Mouse (Mus musculus) hindbrain, embryonic 14.5 days (tissue): Measurements from ENCODE around the gene Padi6. TPM values are rescaled to one million over a fixed set of nuclear protein-coding genes. Genes with fewer than 3 reads are reported as not detected.

Experiments used
- ATAC-seq: fragments of 200-750 bp; cut with Nextera tagmentation; 2 replicates; pipeline ENCODE4 v1.8.0; 2017; ENCODE audit warnings: moderate number of reproducible peaks, mild to moderate bottlenecking, moderate TSS enrichment, moderate library complexity; ENCODE audit not compliant: low FRiP score
- DNase-seq: peaks from one replicate; pipeline ENCODE4 v3.0.0-alpha.2; 2015; ENCODE audit warnings: low spot score
- H3K27ac ChIP-seq: fragments of 300-500 bp; sonication (generic); 2 replicates; pipeline ENCODE4 v1.5.1; 2014; ENCODE audit warnings: mild to moderate bottlenecking, moderate library complexity
- H3K27me3 ChIP-seq: fragments of 300-500 bp; sonication (generic); 2 replicates; pipeline ENCODE4 v1.6.1; 2014; ENCODE audit warnings: mild to moderate bottlenecking, low read length, mixed read lengths; ENCODE audit not compliant: control insufficient read depth, insufficient read depth
- H3K36me3 ChIP-seq: fragments of 300-500 bp; sonication (generic); replicated peaks from 2 replicates; pipeline ENCODE4 v1.6.1; 2014; ENCODE audit not compliant: control insufficient read depth, insufficient read depth
- H3K4me1 ChIP-seq: fragments of 300-500 bp; sonication (generic); replicated peaks from 2 replicates; pipeline ENCODE4 v1.6.1; 2014; ENCODE audit warnings: antibody characterized with exemption, low read length, mixed read lengths; ENCODE audit not compliant: control insufficient read depth, insufficient read depth
- H3K4me2 ChIP-seq: fragments of 300-500 bp; sonication (generic); replicated peaks from 2 replicates; pipeline ENCODE4 v1.6.1; 2014; ENCODE audit warnings: mild to moderate bottlenecking, moderate library complexity
- H3K4me3 ChIP-seq: fragments of 300-500 bp; sonication (generic); replicated peaks from 2 replicates; pipeline ENCODE4 v1.5.1; 2014; ENCODE audit warnings: mild to moderate bottlenecking, low read length
- H3K9ac ChIP-seq: fragments of 300-500 bp; sonication (generic); 2 replicates; pipeline ENCODE4 v1.6.1; 2014
- H3K9me3 ChIP-seq: fragments of 300-500 bp; sonication (generic); 2 replicates; pipeline ENCODE4 v1.6.1; 2016; ENCODE audit warnings: low read length; ENCODE audit not compliant: control insufficient read depth
- WGBS: fragments of 180-500 bp; shearing (Covaris S2); extraction: QIAGEN DNeasy Blood & Tissue Kit; methylation state at CpG from one replicate; pipeline ENCODE4 v1.1.7; 2014; 5-methylcytosine and 5-hydroxymethylcytosine counted together
- polyA plus RNA-seq: library from polyadenylated mRNA; unstranded; fragments of >200 nt; fragmentation: Nextera tagmentation; extraction: Ambion mirVana; gene quantifications from 2 replicates; pipeline ENCODE4 v1.2.1, GENCODE M21; 2014

The Padi6 gene
- polyA plus RNA-seq, 1 experiment from 2014 or later: not detected

- Histone ChIP-seq H3K4me1 (peaks cover 15% of the 10 kb centered on the region), H3K9ac (no peak overlapping the region), H3K27ac (no peak overlapping the region), H3K4me3 (no peak overlapping the region), H3K27me3 (no peaks in the 10 kb centered on the region), H3K9me3 (no peaks in the 10 kb centered on the region), H3K4me2 (no peak overlapping the region), H3K36me3 (peaks cover 98% of the 10 kb centered on the region)
- 93% methylated on average over 11 of the region's 11 CpGs for WGBS
- DNase-seq: no peak
- no peak for ATAC-seq
These were observed 25.4 kb downstream of the Padi6 start for GRCm38 (mm10) chr4:140716994-140717393.

- DNase-seq (no peak), ATAC-seq (no peak; the same call in 1 of the 2 replicates)
- Histone ChIP-seq H3K4me1 (peaks cover 15% of the 10 kb centered on the region), H3K4me3 (no peak overlapping the region), H3K4me2 (no peak overlapping the region), H3K9ac (no peak overlapping the region), H3K27me3 (no peaks in the 10 kb centered on the region), H3K36me3 (peaks cover 98% of the 10 kb centered on the region), H3K27ac (peak overlapping the region; percentile 66), H3K9me3 (no peaks in the 10 kb centered on the region)
- WGBS: 81% methylated on average over 5 of the region's 5 CpGs
These were observed 27.9 kb downstream of the Padi6 start for GRCm38 (mm10) chr4:140714586-140714985.

- DNase-seq (peak; percentile 93), ATAC-seq (peak; percentile 91)
- Histone ChIP-seq H3K4me3 (no peak overlapping the region), H3K4me2 (no peak overlapping the region), H3K4me1 (peaks cover 15% of the 10 kb centered on the region), H3K36me3 (peaks cover 98% of the 10 kb centered on the region), H3K9me3 (no peaks in the 10 kb centered on the region), H3K27me3 (no peaks in the 10 kb centered on the region), H3K27ac (peak overlapping the region; percentile 66), H3K9ac (peak overlapping the region; percentile 24; the same call in 1 of the 2 replicates)
- WGBS: 25% methylated on average over 29 of the region's 29 CpGs
These were observed 28.7 kb downstream of the Padi6 start for GRCm38 (mm10) chr4:140713480-140714365.

GRCm38 (mm10) chr4:140711360-140711759, 31.1 kb downstream of the Padi6 start:
- no peak for DNase-seq

GRCm38 (mm10) chr4:140710781-140711180, 31.7 kb downstream of the Padi6 start:
- ATAC-seq (no peak), DNase-seq (no peak)
- peaks cover 15% of the 10 kb centered on the region for H3K4me1 ChIP-seq
- H3K27ac ChIP-seq: no peak overlapping the region
- no peak overlapping the region for H3K4me2 ChIP-seq
- H3K9ac ChIP-seq: no peak overlapping the region
- no peak overlapping the region for H3K4me3 ChIP-seq
- no peaks in the 10 kb centered on the region for H3K9me3 ChIP-seq
- H3K27me3 ChIP-seq: no peaks in the 10 kb centered on the region
- WGBS: 79% methylated on average over 10 of the region's 10 CpGs
- H3K36me3 ChIP-seq: peaks cover 84% of the 10 kb centered on the region

More at GRCm38 (mm10) chr4:140711360-140711759, 31.1 kb downstream of the Padi6 start:
- WGBS: 60% methylated on average over 5 of the region's 5 CpGs
- Histone ChIP-seq H3K9me3 (no peaks in the 10 kb centered on the region), H3K27me3 (no peaks in the 10 kb centered on the region), H3K4me1 (peaks cover 15% of the 10 kb centered on the region), H3K4me3 (no peak overlapping the region), H3K27ac (no peak overlapping the region), H3K4me2 (no peak overlapping the region), H3K9ac (no peak overlapping the region), H3K36me3 (peaks cover 85% of the 10 kb centered on the region)
- ATAC-seq: no peak

GRCm38 (mm10) chr4:140709617-140710016, 32.8 kb downstream of the Padi6 start:
- Histone ChIP-seq H3K27ac (no peak overlapping the region), H3K9ac (no peak overlapping the region), H3K4me2 (no peak overlapping the region), H3K4me3 (no peak overlapping the region), H3K36me3 (peaks cover 80% of the 10 kb centered on the region), H3K27me3 (no peaks in the 10 kb centered on the region), H3K9me3 (no peaks in the 10 kb centered on the region), H3K4me1 (peaks cover 18% of the 10 kb centered on the region)
- no peak for DNase-seq
- WGBS: 88% methylated on average over 10 of the region's 10 CpGs
- ATAC-seq: no peak

GRCm38 (mm10) chr4:140709111-140709510, 33.3 kb downstream of the Padi6 start:
- peaks cover 18% of the 10 kb centered on the region for H3K4me1 ChIP-seq
- H3K9ac ChIP-seq: no peak overlapping the region
- no peak overlapping the region for H3K4me3 ChIP-seq
- DNase-seq: no peak
- WGBS: 72% methylated on average over 7 of the region's 7 CpGs
- H3K27me3 ChIP-seq: no peaks in the 10 kb centered on the region
- H3K36me3 ChIP-seq: peaks cover 75% of the 10 kb centered on the region
- H3K27ac ChIP-seq: no peak overlapping the region
- no peak overlapping the region for H3K4me2 ChIP-seq
- no peaks in the 10 kb centered on the region for H3K9me3 ChIP-seq
- ATAC-seq: no peak

GRCm38 (mm10) chr4:140708297-140708927, 34.0 kb downstream of the Padi6 start:
- Histone ChIP-seq H3K9ac (no peak overlapping the region), H3K4me2 (no peak overlapping the region), H3K4me3 (no peak overlapping the region), H3K9me3 (no peaks in the 10 kb centered on the region), H3K36me3 (peaks cover 70% of the 10 kb centered on the region), H3K27ac (no peak overlapping the region), H3K27me3 (no peaks in the 10 kb centered on the region), H3K4me1 (peaks cover 20% of the 10 kb centered on the region)
- WGBS: 88% methylated on average over 18 of the region's 18 CpGs
- ATAC-seq: no peak
- no peak for DNase-seq

- Histone ChIP-seq H3K36me3 (peaks cover 62% of the 10 kb centered on the region), H3K9ac (no peak overlapping the region), H3K9me3 (no peaks in the 10 kb centered on the region), H3K27me3 (no peaks in the 10 kb centered on the region), H3K4me2 (no peak overlapping the region), H3K27ac (no peak overlapping the region), H3K4me3 (no peak overlapping the region), H3K4me1 (peaks cover 20% of the 10 kb centered on the region)
- 86% methylated on average over 4 of the region's 4 CpGs for WGBS
- ATAC-seq (no peak), DNase-seq (no peak)
These were observed 34.8 kb downstream of the Padi6 start for GRCm38 (mm10) chr4:140707615-140708014.
